Mouse (Mus musculus) embryonic facial prominence, embryonic 14.5 days (tissue): ENCODE measurements at regions not wholly inside any gene's neighbourhood (a gene's known extent, or its start where the extent isn't known, plus 50 kb on each side); places are given as distances from the start of the nearest gene placed in this dataset.

Experiments
- ATAC-seq: fragments of 200-750 bp; cut with Nextera tagmentation; 2 replicates; pipeline ENCODE4 v1.8.0; 2017; ENCODE audit warnings: low read depth, moderate number of reproducible peaks, moderate TSS enrichment
- DNase-seq: peaks from one replicate; pipeline ENCODE4 v3.0.0-alpha.2; 2015; ENCODE audit warnings: low spot score
- H3K27ac ChIP-seq: fragments of 300-500 bp; sonication (generic); replicated peaks from 2 replicates; pipeline ENCODE4 v1.5.1; 2014; ENCODE audit warnings: low read depth, mild to moderate bottlenecking, low read length, moderate library complexity
- H3K27me3 ChIP-seq: fragments of 300-500 bp; sonication (generic); replicated peaks from 2 replicates; pipeline ENCODE4 v1.6.1; 2014; ENCODE audit warnings: low read length; ENCODE audit not compliant: control insufficient read depth, insufficient read depth
- H3K36me3 ChIP-seq: fragments of 300-500 bp; sonication (generic); 2 replicates; pipeline ENCODE4 v1.6.1; 2014; ENCODE audit warnings: low read length, mixed read lengths; ENCODE audit not compliant: control insufficient read depth, insufficient read depth
- H3K4me1 ChIP-seq: fragments of 300-500 bp; sonication (generic); 2 replicates; pipeline ENCODE4 v1.6.1; 2014; ENCODE audit warnings: antibody characterized with exemption, low read length; ENCODE audit not compliant: control insufficient read depth, insufficient read depth
- H3K4me2 ChIP-seq: fragments of 300-500 bp; sonication (generic); 2 replicates; pipeline ENCODE4 v1.6.1; 2014; ENCODE audit warnings: low read depth, mild to moderate bottlenecking, low read length, moderate library complexity, mixed read lengths
- H3K4me3 ChIP-seq: fragments of 300-500 bp; sonication (generic); 2 replicates; pipeline ENCODE4 v1.5.1; 2014; ENCODE audit warnings: low read depth, mild to moderate bottlenecking, low read length
- H3K9ac ChIP-seq: fragments of 300-500 bp; sonication (generic); 2 replicates; pipeline ENCODE4 v1.6.1; 2014; ENCODE audit warnings: low read depth, mild to moderate bottlenecking, low read length, moderate library complexity, mixed read lengths
- H3K9me3 ChIP-seq: fragments of 300-500 bp; sonication (generic); 2 replicates; pipeline ENCODE4 v1.6.1; 2016; ENCODE audit warnings: low read length; ENCODE audit not compliant: control insufficient read depth
- WGBS: fragments of 180-500 bp; shearing (Covaris S2); extraction: QIAGEN DNeasy Blood & Tissue Kit; methylation state at CpG from one replicate; pipeline ENCODE4 v1.1.7; 2014; 5-methylcytosine and 5-hydroxymethylcytosine counted together

DNA sequence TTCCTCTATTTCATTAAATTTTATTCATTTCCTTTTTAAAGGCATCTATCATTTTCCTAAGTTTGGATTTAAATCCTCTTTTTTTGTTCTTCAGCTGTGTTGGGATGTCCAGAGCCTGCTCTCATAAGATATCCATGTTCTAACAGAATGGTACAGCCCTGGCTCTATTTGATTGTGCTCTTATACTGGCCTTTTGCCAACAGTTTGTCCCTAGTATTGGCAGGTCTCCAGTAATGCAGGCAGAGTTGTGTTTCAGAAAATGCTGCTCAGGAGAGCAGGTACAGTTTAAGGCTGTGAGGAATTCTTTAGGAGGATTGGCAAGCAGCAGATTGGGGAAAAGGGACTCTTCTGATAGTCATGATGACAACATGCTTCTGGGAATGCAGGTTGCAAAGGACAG, 797.1 kb upstream of the Slit2 start:
- Histone ChIP-seq H3K4me3 (no peak overlapping the region), H3K4me2 (no peak overlapping the region), H3K4me1 (no peaks in the 10 kb centered on the region), H3K27me3 (no peaks in the 10 kb centered on the region), H3K9me3 (no peaks in the 10 kb centered on the region), H3K36me3 (no peaks in the 10 kb centered on the region), H3K9ac (no peak overlapping the region), H3K27ac (no peak overlapping the region)
- ATAC-seq, result peak; percentile 22; the same call in 1 of the 2 replicates
- DNase-seq, result peak; percentile 31

DNA sequence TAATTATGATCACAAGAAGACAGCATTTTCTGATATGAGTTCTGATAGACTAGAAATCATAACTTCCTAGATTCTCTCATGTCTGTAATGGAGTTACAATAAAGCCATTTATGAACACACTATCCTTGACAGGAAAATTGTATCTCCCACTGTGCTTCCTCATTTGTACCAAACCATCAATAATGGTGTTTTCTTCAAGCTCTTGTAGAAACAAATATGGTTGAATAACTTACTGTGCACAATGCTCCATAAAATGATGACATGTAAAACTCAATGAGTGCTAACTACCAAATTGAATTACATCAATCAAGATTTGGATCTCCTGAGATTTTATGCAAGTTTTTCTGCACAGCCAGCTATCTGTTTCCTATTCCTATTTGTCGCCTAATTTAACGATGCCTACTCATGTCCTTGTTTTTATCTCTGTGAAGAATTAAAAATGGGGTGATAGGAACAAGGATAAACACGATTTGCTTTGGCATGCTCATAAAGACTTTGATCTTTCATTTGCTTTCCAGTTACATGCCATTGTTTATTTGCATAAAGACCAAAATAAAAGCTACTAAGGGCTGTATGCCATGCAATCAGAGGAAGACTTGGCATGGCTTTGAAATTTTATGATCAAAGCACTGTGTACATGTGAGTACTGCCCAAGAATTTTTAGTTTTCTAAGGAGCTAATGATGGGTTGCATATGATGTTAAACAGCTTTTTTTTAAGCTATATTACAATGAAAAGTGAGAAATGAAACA, 780.6 kb upstream of the Slit2 start:
- H3K9ac ChIP-seq, result no peak overlapping the region
- H3K4me2 ChIP-seq, result no peak overlapping the region
- H3K27me3 ChIP-seq, result no peaks in the 10 kb centered on the region
- H3K4me3 ChIP-seq, result no peak overlapping the region
- DNase-seq (no peak), ATAC-seq (no peak)
- H3K27ac ChIP-seq, result no peak overlapping the region
- no peaks in the 10 kb centered on the region for H3K36me3 ChIP-seq
- H3K9me3 ChIP-seq, result no peaks in the 10 kb centered on the region
- H3K4me1 ChIP-seq, result no peaks in the 10 kb centered on the region
- WGBS, result 72% methylated on average over 3 of the region's 3 CpGs

DNA sequence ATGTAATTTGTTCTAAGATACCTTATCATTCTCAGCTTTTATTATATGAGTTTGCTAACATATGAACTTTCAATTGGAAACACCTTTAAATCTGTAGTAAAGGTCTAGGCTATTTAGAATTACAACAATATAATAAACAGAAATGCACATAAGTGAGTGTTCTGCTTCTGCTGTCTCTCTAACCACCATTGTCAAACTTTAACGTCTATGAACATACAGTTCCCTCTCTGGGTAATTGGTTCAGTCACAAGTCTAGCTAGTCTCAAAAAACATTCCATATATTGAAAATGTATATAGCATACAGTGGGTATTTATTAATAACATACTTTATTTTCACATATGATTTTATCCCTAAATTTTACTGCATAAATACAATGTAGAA, 780.0 kb upstream of the Slit2 start:
- Histone ChIP-seq H3K27me3 (no peaks in the 10 kb centered on the region), H3K4me1 (no peaks in the 10 kb centered on the region), H3K4me2 (no peak overlapping the region), H3K27ac (no peak overlapping the region), H3K4me3 (no peak overlapping the region), H3K36me3 (no peaks in the 10 kb centered on the region), H3K9me3 (no peaks in the 10 kb centered on the region), H3K9ac (no peak overlapping the region)
- DNase-seq (no peak), ATAC-seq (no peak)
- WGBS, result 63% methylated on average over 1 of the region's 1 CpGs

DNA sequence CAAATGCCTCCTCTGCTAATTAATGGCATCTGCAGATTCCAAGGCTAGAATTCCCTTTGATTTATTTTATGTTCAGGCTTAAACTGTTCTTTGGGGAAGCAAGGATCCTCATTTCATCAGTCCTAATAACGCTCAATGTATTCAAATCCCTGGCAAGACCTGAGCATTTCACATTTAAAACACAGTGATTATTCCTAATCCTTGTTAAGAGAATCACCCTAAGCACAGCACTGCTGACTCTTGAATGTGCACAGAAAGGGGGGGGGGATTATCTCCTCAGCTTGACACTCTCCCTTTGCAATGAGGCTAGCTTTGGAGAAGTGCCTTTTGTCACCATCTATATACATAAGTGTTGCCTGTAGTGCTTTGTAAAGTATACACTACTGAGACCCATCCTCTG, 772.4 kb upstream of the Slit2 start:
- H3K36me3 ChIP-seq, result no peaks in the 10 kb centered on the region
- H3K4me3 ChIP-seq, result no peak overlapping the region
- H3K27me3 ChIP-seq, result no peaks in the 10 kb centered on the region
- WGBS, result 42% methylated on average over 1 of the region's 1 CpGs
- no peak overlapping the region for H3K4me2 ChIP-seq
- DNase-seq (no peak), ATAC-seq (no peak)
- H3K9ac ChIP-seq, result no peak overlapping the region
- no peak overlapping the region for H3K27ac ChIP-seq
- no peaks in the 10 kb centered on the region for H3K9me3 ChIP-seq
- H3K4me1 ChIP-seq, result no peaks in the 10 kb centered on the region

DNA sequence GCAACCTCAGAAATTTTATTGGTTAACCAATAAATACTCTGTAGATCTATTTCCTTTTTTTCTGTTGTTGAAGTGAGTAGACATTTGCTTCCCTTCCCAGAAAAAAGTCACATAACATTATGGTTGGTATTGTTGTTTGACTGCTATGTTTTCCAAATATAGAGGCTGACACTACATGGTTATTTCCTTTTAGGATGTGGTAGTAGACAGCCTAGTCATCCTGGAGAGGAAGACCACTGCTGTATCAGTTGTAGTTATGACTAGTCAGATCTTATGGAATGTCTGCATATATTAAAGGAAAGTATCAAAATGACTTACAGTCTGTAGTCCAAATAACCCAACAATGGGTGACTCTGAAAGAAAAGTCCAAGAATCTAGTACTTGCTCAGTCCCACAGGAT, 767.5 kb upstream of the Slit2 start:
- no peaks in the 10 kb centered on the region for H3K36me3 ChIP-seq
- H3K27me3 ChIP-seq, result no peaks in the 10 kb centered on the region
- no peak overlapping the region for H3K4me2 ChIP-seq
- ATAC-seq, result no peak
- H3K4me1 ChIP-seq, result no peaks in the 10 kb centered on the region
- H3K9me3 ChIP-seq, result no peaks in the 10 kb centered on the region
- no peak for DNase-seq
- no peak overlapping the region for H3K9ac ChIP-seq
- no peak overlapping the region for H3K4me3 ChIP-seq
- H3K27ac ChIP-seq, result no peak overlapping the region

DNA sequence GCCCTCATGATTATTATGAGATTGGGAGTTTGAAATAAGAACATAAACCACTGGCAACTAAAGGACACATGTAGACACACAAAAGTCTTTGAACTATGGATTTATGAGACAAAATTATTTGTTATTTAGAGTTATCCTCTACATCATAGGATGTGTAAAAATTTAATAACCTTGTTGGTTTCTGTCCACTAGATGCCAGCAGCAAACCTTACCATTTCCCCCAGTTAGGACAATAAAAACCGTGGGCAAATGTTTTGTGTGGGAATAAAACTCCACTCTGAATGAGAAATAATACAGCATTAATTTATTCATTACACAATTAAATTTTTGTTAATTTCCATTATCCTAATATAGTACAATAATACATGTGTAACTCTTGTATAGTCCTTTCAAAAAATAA, 757.7 kb upstream of the Slit2 start:
- Histone ChIP-seq H3K4me2 (no peak overlapping the region), H3K9ac (no peak overlapping the region), H3K4me1 (no peaks in the 10 kb centered on the region), H3K27me3 (no peaks in the 10 kb centered on the region), H3K36me3 (no peaks in the 10 kb centered on the region), H3K27ac (no peak overlapping the region), H3K4me3 (no peak overlapping the region), H3K9me3 (no peaks in the 10 kb centered on the region)
- no peak for DNase-seq
- no peak for ATAC-seq
- 76% methylated on average over 1 of the region's 1 CpGs for WGBS

DNA sequence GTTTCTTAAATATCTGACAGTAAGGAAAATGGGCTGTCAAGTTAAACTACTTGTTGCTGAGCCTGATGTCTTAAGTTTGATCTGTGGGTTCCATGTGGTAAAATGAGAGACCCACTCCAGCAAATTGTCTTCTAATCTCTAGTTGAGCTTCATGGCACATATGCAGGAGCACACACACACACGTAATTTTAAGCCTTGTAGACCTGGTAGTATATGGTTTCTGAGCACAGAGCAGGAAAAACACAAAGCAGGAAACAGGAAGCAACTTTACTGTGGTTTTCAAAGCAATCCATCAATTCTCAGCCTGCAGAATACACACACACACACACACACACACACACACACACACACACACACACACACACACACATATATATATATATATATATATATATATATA, 746.8 kb upstream of the Slit2 start:
- H3K36me3 ChIP-seq, result no peaks in the 10 kb centered on the region
- no peak overlapping the region for H3K9ac ChIP-seq
- H3K4me1 ChIP-seq, result no peaks in the 10 kb centered on the region
- H3K9me3 ChIP-seq, result 0 out of 2 replicates have a peak, but pooled peaks cover 5% of the 10 kb centered on the region
- WGBS, result 43% methylated on average over 1 of the region's 1 CpGs
- no peak overlapping the region for H3K4me3 ChIP-seq
- ATAC-seq (no peak), DNase-seq (no peak)
- no peak overlapping the region for H3K4me2 ChIP-seq
- H3K27ac ChIP-seq, result no peak overlapping the region
- no peaks in the 10 kb centered on the region for H3K27me3 ChIP-seq

DNA sequence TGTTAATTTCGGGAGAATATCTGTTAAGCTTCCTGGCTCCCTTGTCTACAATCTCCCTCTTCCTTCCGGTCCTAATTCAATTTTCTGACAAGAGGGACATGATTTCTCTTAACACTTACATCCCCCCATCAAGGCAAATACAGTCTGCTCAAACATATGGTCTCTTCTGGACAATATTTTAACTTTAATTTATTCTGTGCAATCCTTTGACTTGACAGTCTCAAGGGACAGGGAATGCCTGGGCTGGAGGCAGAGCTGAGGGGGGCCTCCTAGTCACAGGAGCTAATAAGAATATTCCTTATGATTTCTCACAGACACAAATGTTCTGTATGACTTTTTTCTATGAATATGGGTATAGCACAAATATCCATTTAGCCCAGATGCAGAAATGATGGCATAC, 742.9 kb upstream of the Slit2 start:
- 44% methylated on average over 2 of the region's 2 CpGs for WGBS
- no peaks in the 10 kb centered on the region for H3K4me1 ChIP-seq
- no peak overlapping the region for H3K9ac ChIP-seq
- no peak overlapping the region for H3K4me3 ChIP-seq
- no peaks in the 10 kb centered on the region for H3K27me3 ChIP-seq
- 0 out of 2 replicates have a peak, but pooled peaks cover 5% of the 10 kb centered on the region for H3K9me3 ChIP-seq
- no peaks in the 10 kb centered on the region for H3K36me3 ChIP-seq
- DNase-seq (peak; percentile 12), ATAC-seq (no peak)
- no peak overlapping the region for H3K4me2 ChIP-seq
- no peak overlapping the region for H3K27ac ChIP-seq

DNA sequence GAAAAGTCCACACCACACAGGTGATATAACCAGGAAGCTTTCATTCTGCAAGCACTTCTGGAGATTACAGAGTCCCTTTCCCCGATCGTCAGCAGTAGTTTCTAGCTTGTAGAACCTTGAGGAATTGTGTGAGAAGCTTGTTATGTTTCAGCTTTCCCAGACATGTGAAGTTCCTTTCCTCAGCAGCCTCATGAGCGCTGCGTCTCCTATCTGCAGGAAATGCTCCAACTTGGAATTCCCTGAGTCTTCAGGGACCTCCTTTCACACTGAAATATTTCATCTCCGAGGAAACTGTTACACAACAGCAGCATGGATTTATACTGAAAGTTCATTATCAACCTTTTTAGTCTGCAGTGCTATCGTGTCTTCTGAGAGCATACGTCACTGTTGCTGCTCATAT, 742.4 kb upstream of the Slit2 start:
- H3K4me2 ChIP-seq, result no peak overlapping the region
- H3K9me3 ChIP-seq, result 0 out of 2 replicates have a peak, but pooled peaks cover 5% of the 10 kb centered on the region
- no peaks in the 10 kb centered on the region for H3K36me3 ChIP-seq
- H3K4me3 ChIP-seq, result no peak overlapping the region
- no peaks in the 10 kb centered on the region for H3K4me1 ChIP-seq
- no peak for ATAC-seq
- WGBS, result 70% methylated on average over 7 of the region's 7 CpGs
- H3K9ac ChIP-seq, result no peak overlapping the region
- H3K27ac ChIP-seq, result no peak overlapping the region
- DNase-seq, result peak; percentile 16
- no peaks in the 10 kb centered on the region for H3K27me3 ChIP-seq
